Comparison of ENCODE assay signal across 24 mouse cellular contexts in the genomic region with DNA sequence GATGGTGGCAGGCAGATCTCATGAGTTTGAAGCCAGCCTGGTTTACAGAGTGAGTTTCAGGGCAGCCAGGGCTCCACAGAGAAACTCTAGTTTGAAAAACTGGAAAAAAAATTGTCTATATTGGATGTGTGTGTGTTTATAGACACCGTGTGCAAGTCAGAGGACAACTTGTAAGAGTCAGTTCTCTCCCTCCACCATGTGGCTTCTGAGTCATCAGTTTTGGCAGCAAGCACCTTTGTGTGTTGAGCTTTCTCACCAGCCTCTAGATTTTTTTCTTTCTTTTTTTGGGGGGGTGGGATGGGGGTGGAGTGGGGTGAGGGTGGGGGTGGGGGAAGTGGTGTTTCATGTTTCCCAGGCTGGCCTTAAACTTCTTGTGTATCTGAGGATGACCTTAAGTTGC. TPM values are rescaled to one million over a fixed set of nuclear protein-coding genes. Genes with fewer than 3 reads are reported as not detected.
A peak's percentile ranks its signal among the peaks of the same experiment; 100 is the strongest.
DNase-seq lines count a peak whose midpoint lies in the region; ATAC-seq lines count a peak whose summit lies in the region.
"Had no signal": no experiment of that assay in that cellular context is flagged by ENCODE, and none has a peak within 500 bp of the region (broad histone marks: within the 10 kb centered on the region; RNA-seq: fewer than 3 reads in every experiment).

No protein-coding gene starts in this region.

- DNase-seq in adrenal gland, postnatal 36 days: peak; percentile 41 to 54
- DNase-seq in adrenal gland, postnatal 25 days: no peak
- DNase-seq in NIH3T3 (ENCODE audit: low read depth): peak; percentile 68
- peak; percentile 77 for DNase-seq in fibroblast of lung, adult 2 months (ENCODE audit: low read depth)
- no peak for DNase-seq in urinary bladder, postnatal 25 days (ENCODE audit: low spot score)
- DNase-seq in ovary, adult 18-20 months (ENCODE audit: low spot score): no peak
- DNase-seq: B cell, adult 2 months; cerebellum, adult 11-12 months; cerebellum, adult 8-10 months; cerebellum, postnatal 10 days; cerebellum, postnatal 36 days; forebrain, postnatal 0 days; gastrocnemius, adult 2 months; gastrocnemius, postnatal 14 days; heart, adult 11 months; heart, postnatal 10 days; heart, postnatal 4 days; kidney, adult 18-20 months had no signal

- ATAC-seq in CD4-positive, CD25-positive, alpha-beta regulatory T cell, adult 4 months: no peak
- ATAC-seq: activated CD4-positive, CD25-positive, alpha-beta regulatory T cell, adult 4 months; forebrain, embryonic 14.5 days; forebrain, postnatal 0 days; hindbrain, postnatal 0 days; inflammation-experienced regulatory T-cells, adult 6 months; intestine, embryonic 16.5 days had no signal

RNA-seq across cellular contexts. Expression of a gene that starts 12.8 kb away (rescaled TPM):
- total RNA-seq in adrenal gland, postnatal 36 days (2021): 1 to 10 TPM; 4.1 to 6.7 TPM
- 4.8 and 6.5 TPM in 2 replicates for total RNA-seq in adrenal gland, postnatal 25 days (2021)
- polyA plus RNA-seq in CD4-positive, CD25-positive, alpha-beta regulatory T cell, adult 4 months (2017; shearing (Covaris generic)): under 1 TPM in 1 of 2 experiments, not detected in 1; 0.99 TPM

Comparison
In these comparisons a context has a peak if more than half of its experiments do, and no peak if none do; other contexts are left out.
1. DNase-seq: peak in adrenal gland, postnatal 36 days (2 of 2), NIH3T3 (single experiment) and fibroblast of lung, adult 2 months (single experiment); none in adrenal gland, postnatal 25 days (single experiment), urinary bladder, postnatal 25 days (single experiment) and ovary, adult 18-20 months (single experiment).